Mouse (Mus musculus) gonadal fat pad, adult 2 months (tissue): ENCODE data around the gene Cc2d1a. TPM values are rescaled to one million over a fixed set of nuclear protein-coding genes. Genes with fewer than 3 reads are reported as not detected.

Source experiments
- DNase-seq: peaks from one replicate; pipeline ENCODE4 v3.0.0-alpha.2; 2012; ENCODE audit warnings: low read depth
- polyA plus RNA-seq: library from polyadenylated mRNA; depleted of rRNA; stranded (reverse); fragments of >200 nt; gene quantifications from 2 replicates; pipeline ENCODE4 v1.2.3, GENCODE M21; 2012; rRNA removed

Gene Cc2d1a
- polyA plus RNA-seq, 1 experiment = 25.7 TPM

DNA sequence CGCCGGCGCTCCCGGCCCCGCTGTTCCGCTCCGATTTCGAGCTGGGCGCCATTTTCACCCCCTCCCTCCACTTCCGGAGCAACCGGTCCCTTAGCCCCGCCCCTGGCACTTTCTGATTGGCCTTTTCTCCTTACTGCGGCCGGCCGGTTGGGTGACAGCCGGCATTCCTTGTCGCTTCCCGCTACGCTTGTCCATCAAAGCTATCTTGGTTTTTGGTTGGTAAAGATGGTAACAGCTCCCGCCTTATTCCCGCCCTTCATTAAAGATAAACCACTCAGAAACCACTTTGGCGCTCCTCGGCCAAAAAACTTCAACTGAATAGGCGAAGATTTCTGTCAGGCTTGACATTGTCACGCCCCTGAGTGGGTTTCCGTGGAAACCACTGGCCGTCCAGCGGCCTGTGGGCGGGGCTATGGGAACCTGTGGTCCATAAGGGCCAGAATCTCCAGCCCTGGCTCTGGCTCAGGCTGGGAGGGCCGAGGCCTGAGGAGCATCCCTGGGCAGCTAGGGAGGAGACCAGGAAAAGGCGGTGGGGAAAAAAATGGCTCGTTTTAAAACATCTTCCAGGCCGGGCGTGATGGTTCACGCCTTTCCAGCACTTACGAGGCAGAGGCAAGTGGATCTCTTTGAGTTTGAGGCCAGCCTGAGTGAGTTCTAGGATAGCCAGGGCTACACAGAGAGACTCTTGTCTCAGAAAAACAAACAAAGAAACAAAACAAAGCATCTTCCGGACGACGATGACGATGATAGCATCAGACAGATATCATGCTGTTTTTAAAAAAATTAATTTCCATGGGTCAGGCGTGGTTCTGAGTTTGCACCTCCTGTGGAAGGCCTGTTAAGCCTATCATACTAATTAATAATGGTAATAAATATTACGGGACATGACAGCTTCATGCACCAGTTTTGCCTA, 42.8 kb downstream of the Cc2d1a start, which contains the start of gene Dcaf15:
Dcaf15 (minus strand) TSS at position 72 of the 913 bp plus-strand sequence.
- DNase-seq = peak; percentile 93

DNA sequence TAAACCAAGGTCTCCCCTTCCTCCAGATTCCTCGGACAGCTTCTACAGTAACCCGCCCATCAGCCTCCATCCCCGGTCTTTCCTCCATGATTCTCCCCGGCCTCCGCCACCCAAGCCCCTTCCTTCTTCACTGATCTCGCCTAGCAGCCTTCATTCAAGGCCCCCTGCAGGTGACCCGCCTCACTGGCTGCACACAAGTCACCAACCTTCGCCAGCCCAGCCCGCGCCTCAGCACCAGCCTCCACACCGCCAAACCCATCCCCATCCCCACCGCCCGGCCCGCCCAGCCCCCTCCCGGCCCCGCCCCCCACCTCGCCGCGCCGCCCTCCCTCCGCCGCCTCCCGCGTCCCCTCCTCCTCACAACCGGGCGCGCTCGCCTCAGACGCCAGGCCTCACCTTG, 43.5 kb downstream of the Cc2d1a start:
- DNase-seq = no peak

DNA sequence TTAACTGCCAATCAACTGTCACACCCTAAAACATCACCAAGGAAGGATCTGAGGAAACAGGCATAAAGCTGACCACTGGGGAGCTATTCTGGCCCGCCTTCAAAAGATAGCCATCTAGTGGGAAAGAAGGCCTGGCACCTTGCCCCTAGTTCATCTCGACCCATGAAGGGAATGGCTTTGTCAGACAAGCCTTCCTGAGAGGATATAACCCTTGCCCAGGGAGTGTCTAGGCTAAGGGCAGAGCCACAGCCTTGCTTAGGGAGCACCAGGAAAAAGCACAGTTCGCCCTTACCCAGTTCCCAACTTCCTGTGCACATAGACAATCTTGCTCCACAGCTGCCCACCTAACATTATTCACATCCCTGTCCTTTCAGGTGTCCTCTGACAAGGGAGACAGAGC, 44.1 kb downstream of the Cc2d1a start:
- DNase-seq = no peak

DNA sequence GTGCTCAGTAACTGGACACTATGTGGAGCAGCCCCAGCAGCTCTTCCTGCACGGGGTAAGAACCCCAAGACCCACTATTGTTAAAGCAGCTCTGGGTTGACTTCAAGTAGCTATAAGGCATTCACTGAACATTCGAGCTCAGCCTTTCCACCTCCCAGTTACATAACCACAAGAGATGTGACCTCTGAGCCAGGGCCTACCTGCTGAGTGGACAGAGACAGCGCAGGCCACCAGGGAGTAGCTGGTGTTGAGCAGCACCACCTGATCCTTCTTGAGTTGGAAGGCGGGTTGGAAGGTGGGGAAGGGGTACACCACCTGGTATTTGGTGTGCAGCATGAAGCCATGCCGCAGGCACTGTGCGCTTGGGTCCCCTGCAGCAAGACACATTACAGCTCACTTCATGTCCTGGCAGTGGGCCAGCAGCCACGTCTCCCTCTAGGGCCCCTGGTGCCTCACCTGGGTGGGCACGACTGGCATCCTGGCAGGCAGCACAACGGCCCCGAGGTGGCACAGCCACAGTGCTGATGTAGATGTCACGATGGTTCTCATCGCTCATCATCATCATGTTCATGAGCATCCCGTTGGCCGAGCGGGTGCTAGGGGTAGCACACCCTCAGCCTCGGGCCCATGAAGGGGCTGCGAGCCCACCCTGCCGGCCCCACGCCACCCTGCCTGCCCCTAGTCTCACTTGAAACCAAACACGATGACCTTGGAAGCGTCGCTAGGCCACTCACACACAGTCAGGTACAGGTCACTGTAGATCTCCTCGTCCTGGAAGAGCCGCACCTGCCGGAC, 46.1 kb downstream of the Cc2d1a start:
- no peak for DNase-seq

DNA sequence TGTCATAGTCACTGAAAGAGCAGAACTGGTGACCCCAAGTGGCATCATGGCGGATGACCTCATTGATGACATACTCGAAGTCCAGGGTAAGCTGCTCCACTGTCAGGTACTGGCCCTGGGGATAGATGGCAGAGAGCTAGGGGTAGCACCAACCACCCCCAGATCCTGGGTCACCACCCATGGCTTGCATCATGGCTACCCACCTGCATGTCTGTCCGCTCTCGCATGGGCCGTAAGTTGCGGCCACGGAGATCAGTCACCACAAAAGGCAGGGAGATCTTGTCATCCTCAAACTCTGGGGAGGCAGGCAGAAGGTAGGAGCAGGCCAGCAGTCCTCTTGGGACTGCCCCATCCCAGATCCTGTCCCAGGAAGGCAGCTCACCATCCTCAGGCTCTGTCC, 49.4 kb downstream of the Cc2d1a start:
- no peak for DNase-seq

DNA sequence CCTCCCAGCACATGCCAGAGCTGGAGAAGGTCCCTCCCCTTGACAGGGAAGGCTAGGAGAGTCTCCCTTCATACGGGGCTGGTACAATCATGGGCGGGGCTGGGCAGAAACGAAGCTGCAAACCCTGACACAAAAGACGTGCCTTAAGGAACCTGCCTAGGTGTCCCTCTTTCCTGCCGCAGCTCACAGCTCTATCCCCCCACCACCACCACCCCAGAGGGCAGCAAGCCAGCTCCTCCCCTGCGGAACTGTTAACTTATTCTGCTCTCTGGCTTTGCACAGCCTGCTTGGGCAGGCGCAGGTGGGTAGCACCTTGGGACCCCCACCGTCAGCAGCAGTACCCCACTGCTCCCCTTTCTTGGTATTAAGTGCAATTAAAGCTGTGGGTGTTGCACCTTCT, 51.7 kb downstream of the Cc2d1a start:
- no peak for DNase-seq

DNA sequence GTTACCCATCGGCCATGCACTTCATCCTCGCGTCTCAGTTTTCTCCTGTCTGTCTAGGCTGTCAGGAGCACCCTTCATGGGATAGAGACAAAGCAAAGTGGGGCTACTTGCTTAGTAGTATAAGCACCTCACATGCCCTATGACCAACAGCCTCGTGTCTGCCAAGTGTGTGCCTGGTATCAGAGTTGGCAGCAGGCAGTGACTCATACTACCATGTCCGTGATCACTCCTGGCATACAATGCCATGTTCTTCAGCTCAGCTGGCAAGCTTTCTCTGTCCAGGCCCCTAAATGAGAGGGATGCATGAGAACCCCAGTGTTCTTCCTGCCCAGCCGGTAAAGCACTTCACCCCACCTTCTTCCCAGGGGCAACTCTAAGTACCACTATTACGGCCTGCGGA, 57.2 kb downstream of the Cc2d1a start:
- no peak for DNase-seq

DNA sequence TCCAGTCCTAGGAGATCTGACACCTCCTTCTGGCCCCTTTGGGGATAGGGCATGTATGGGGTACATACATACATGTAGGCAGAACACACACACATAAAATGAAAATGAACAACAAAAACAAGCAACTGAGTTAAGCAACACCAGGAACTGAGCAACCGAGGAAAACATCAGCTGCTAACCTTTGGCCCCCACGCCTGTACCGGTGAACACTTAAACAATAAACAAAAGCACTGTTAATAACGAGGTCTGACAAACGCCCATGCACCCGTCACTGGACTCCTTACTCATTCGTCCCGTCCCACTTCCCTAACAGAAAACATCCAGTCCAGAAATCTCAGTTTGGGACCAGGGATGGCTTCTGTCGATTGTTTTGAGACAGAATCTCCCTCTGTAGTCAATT, 58.5 kb downstream of the Cc2d1a start:
- DNase-seq = no peak

DNA sequence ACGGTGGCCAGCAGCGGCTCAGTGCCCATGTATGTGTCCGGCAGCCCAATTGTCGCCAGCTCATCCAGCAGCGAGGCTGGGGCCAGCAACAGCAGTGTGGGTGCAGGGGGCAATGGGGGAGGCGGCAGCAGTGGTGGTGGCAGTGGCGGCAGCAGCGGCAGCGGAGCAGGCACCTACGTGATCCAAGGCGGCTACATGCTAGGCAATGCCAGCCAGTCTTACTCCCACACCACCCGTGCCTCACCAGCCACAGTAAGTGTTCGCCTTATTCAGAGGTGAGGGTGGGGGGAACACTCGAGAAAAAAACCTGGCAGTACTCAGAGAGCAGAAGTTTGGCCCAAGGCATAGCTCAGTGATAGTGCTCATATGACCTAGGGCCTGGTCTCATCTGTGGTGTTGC, 59.9 kb downstream of the Cc2d1a start:
- DNase-seq = no peak

DNA sequence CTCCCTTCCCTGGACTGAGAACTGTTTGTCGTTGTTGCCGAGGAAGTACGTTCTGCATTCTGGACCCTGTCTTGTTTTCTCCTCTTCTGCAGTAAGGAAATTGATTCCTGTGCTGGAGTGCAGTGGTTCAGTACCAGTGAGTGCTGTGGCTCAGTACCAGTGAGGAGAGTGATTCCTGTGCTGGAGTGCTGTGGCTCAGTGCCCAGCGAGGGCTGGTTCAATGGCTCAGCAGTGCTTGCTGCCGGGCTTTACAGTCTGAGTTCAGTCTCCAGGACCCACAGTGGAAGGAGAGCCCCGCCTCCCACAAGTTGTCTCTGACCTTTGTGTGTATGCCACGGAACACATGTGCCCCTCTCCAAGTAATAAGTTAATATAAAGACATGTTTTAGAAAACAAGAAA, 60.6 kb downstream of the Cc2d1a start:
- no peak for DNase-seq

DNA sequence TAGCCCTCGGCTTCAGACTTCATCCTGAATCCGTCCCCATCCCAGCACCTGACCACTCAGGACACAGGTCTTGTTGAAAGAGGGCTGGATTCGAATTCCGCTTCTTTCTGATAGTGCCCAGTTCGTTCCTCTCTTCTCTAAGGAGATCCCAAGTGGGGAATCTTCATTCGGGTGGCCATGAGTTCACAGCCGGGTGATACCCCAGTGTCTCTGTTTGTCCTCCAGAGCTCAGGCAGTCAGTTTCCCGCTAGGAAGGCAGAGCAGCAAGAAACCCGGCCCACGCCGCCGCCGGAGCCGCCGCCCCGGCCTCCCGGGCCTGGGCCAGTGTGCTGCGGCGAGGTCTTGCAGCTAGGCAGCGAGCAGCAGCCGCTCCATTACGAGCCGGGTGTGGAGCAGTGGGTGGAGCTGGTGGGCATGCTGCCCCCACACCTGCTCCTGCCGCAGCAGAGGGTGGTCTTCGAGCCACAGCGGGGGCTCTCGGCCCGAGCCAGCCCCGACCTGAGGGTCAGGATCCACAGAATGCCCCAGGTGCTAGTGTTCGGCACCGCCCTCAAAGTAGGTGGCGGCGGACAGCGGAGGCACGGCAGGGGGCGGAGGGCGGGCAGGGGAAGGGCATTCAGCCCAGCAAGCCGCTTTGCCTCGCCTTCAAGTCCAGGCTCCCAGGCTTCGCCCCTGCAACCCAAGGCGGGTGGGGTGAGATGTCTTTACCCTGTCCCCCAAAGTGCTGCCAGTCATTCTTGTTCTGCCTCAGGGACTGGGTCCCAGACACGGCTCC, 63.2 kb downstream of the Cc2d1a start:
- DNase-seq = no peak

DNA sequence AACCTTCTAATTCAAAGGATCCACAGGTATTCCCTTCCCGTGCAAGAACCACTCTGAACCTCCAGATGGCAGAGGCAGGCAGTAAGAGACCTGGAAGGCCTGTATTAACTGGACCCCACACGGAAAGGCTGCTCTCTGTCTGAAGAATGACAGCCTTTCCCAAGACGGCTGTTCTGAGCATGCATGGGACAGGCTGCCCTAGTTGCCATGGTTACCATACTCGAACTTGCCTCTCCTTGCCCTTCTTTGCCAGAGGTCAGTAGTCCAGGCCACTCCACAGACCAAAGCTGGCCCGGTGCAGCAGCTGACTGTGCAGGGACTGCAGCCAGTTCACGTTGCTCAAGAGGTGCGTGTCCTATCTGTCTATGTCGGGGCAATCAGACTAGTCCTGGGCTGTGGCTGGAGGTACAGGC, 63.9 kb downstream of the Cc2d1a start:
- no peak for DNase-seq

Other genes starting within 250 kb of the Cc2d1a start
- 66.4 and 70.0 TPM in 2 replicates for gene Adgrl1, start 247.8 kb downstream of the Cc2d1a start, polyA plus RNA-seq
- 3.2 and 3.3 TPM in 2 replicates for gene Gm10644, start 192.7 kb downstream of the Cc2d1a start, polyA plus RNA-seq
- gene Asf1b, start 192.4 kb downstream of the Cc2d1a start, polyA plus RNA-seq = 3.9 and 6.3 TPM in 2 replicates
- 127 and 129 TPM in 2 replicates for gene Prkaca, start 174.9 kb downstream of the Cc2d1a start, polyA plus RNA-seq
- 32.3 and 36.3 TPM in 2 replicates for gene Samd1, start 150.3 kb downstream of the Cc2d1a start, polyA plus RNA-seq
- gene 1700067K01Rik, start 146.4 kb downstream of the Cc2d1a start, polyA plus RNA-seq = 0.28 TPM in 2 replicates
- 0.86 and 1.1 TPM in 2 replicates for gene 2210011C24Rik, start 135.8 kb downstream of the Cc2d1a start, polyA plus RNA-seq
- gene Palm3, start 126.5 kb downstream of the Cc2d1a start, polyA plus RNA-seq = 0.49 and 1.0 TPM in 2 replicates
- gene Il27ra, start 105.3 kb downstream of the Cc2d1a start, polyA plus RNA-seq = 2.3 and 3.1 TPM in 2 replicates
- 0.24 TPM in 1 of 2 replicates, not detected in the other for gene Rln3, start 102.9 kb downstream of the Cc2d1a start, polyA plus RNA-seq
- gene Gm10643, start 82.8 kb downstream of the Cc2d1a start, polyA plus RNA-seq = 0.97 and 1.3 TPM in 2 replicates
- 13.2 and 16.8 TPM in 2 replicates for gene Rfx1, start 81.1 kb downstream of the Cc2d1a start, polyA plus RNA-seq
- 22.0 and 28.8 TPM in 2 replicates for gene Dcaf15, start 43.2 kb downstream of the Cc2d1a start, polyA plus RNA-seq
- gene Podnl1, start 21.9 kb downstream of the Cc2d1a start, polyA plus RNA-seq = 0.51 and 0.81 TPM in 2 replicates
- gene 4930432K21Rik, start 89 bp upstream of the Cc2d1a start, polyA plus RNA-seq = 2.4 TPM in 2 replicates
- gene Nanos3, start 37.3 kb upstream of the Cc2d1a start, polyA plus RNA-seq = 0.95 and 1.4 TPM in 2 replicates
- gene Zswim4, start 89.1 kb upstream of the Cc2d1a start, polyA plus RNA-seq = 9.3 and 10.0 TPM in 2 replicates
- gene D8Ertd738e, start 101.8 kb upstream of the Cc2d1a start, polyA plus RNA-seq = 134 and 141 TPM in 2 replicates
- 45.7 and 53.6 TPM in 2 replicates for gene Mri1, start 109.4 kb upstream of the Cc2d1a start, polyA plus RNA-seq
- 32.1 and 44.9 TPM in 2 replicates for gene Ccdc130, start 122.4 kb upstream of the Cc2d1a start, polyA plus RNA-seq
- gene Cacna1a, start 240.5 kb upstream of the Cc2d1a start, polyA plus RNA-seq = 9.4 and 10.4 TPM in 2 replicates